Mouse (Mus musculus) bone marrow, adult 2 months (tissue): Measurements from ENCODE around the gene Ndufb7. TPM values are rescaled to one million over a fixed set of nuclear protein-coding genes. Genes with fewer than 3 reads are reported as not detected.

Source experiments
- H3K27ac ChIP-seq: fragments of 200-500 bp; 2 replicates; pipeline ENCODE4 v1.5.1; 2012; ENCODE audit warnings: low read depth, mild to moderate bottlenecking, control low read depth, inconsistent platforms, low read length; ENCODE audit not compliant: control insufficient read depth, poor library complexity, insufficient read depth
- H3K4me1 ChIP-seq: fragments of 200-500 bp; 2 replicates; pipeline ENCODE4 v1.6.1; 2011; ENCODE audit warnings: low read length; ENCODE audit not compliant: control insufficient read depth, insufficient read depth
- H3K4me3 ChIP-seq: fragments of 200-500 bp; replicated peaks from 2 replicates; pipeline ENCODE3; 2011; ENCODE audit warnings: mild to moderate bottlenecking, low read depth, low read length, control low read depth; ENCODE audit not compliant: control insufficient read depth
- CTCF ChIP-seq: fragments of 200-500 bp; IDR thresholded peaks from 2 replicates; pipeline ENCODE4 v1.5.1; 2011; ENCODE audit warnings: low read length, control low read depth; ENCODE audit not compliant: control insufficient read depth, insufficient read depth
- POLR2A ChIP-seq: fragments of 200-500 bp; IDR thresholded peaks from 2 replicates; pipeline ENCODE4 v1.6.1; 2011; ENCODE audit warnings: low read depth, mild to moderate bottlenecking, control low read depth, low read length, borderline replicate concordance; ENCODE audit not compliant: control insufficient read depth
- WGBS: fragments of 180-500 bp; shearing (Covaris S2); methylation state at CpG from one replicate; pipeline ENCODE4 v1.1.7; 2018; 5-methylcytosine and 5-hydroxymethylcytosine counted together
- polyA plus RNA-seq: library from polyadenylated mRNA; stranded (reverse); fragments of >200 nt; gene quantifications from 2 replicates; pipeline ENCODE4 v1.2.4, GENCODE M21; 2011; ENCODE audit warnings: low replicate concordance; ENCODE audit not compliant: missing spikeins, insufficient read depth, insufficient read length

Ndufb7 gene
- polyA plus RNA-seq, 1 experiment: 480 TPM

DNA sequence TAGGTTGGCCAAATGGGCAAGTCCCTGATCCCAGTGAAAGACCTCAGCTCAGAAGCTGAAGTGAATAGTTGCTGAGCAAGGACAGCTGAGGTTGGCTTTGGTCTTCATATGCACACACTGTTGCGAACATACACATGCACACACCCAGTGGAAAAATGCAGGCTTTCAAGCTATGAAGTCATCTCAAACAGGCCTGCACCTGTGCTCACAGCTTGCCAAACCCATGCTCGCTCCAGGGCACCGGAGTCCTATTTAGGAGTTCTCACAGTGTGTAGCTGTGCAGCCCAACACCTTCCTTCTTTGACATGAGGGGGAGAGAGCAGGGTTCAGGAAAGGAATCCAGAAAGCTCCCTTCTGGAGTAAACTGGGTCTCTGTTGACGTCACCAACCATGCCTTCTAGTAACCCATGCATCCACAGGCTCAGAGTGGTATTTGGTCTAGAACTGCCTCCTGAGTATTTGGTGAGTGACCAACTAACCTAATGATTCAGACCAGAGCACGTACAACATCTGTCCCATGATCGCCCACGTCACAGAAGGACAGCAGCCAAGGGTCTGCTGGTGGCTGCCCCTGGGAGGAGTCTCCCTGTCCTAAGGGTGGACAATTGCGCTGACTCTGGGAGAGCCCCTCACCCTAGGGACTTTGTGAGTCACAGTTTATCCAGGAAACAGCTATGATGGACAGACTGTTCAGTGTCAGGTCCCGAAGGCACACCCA, 53.3 kb downstream of the Ndufb7 start:
- TF ChIP-seq CTCF (no peak), POLR2A (no peak)
- H3K4me1 ChIP-seq: no peaks in the 10 kb centered on the region; the same call in 1 of the 2 replicates
- 89% methylated on average over 9 of the region's 9 CpGs for WGBS
- no peak overlapping the region for H3K27ac ChIP-seq
- no peak overlapping the region for H3K4me3 ChIP-seq

Other genes starting within 250 kb of the Ndufb7 start
- 2.9 and 4.3 TPM in 2 replicates for gene Elmod2, start 234.2 kb upstream of the Ndufb7 start, polyA plus RNA-seq
- gene Mgat4d, start 218.2 kb upstream of the Ndufb7 start, polyA plus RNA-seq: not detected in 2 replicates
- gene Clgn, start 176.8 kb upstream of the Ndufb7 start, polyA plus RNA-seq: 1.1 and 2.6 TPM in 2 replicates
- 34.0 and 51.9 TPM in 2 replicates for gene Scoc, start 108.3 kb upstream of the Ndufb7 start, polyA plus RNA-seq
- gene Olfr370, start 30.9 kb upstream of the Ndufb7 start, polyA plus RNA-seq: not detected in 2 replicates
- gene Tecr, start 41.3 kb downstream of the Ndufb7 start, polyA plus RNA-seq: 136 and 233 TPM in 2 replicates
- 23.8 and 23.9 TPM in 2 replicates for gene Dnajb1, start 41.5 kb downstream of the Ndufb7 start, polyA plus RNA-seq
- gene Gipc1, start 86.0 kb downstream of the Ndufb7 start, polyA plus RNA-seq: 14.8 and 17.3 TPM in 2 replicates
- gene Ptger1, start 100.0 kb downstream of the Ndufb7 start, polyA plus RNA-seq: 0.41 and 0.57 TPM in 2 replicates
- 44.4 and 94.3 TPM in 2 replicates for gene Pkn1, start 132.5 kb downstream of the Ndufb7 start, polyA plus RNA-seq
- 74.2 and 81.0 TPM in 2 replicates for gene Ddx39, start 148.5 kb downstream of the Ndufb7 start, polyA plus RNA-seq
- gene Adgre5, start 174.7 kb downstream of the Ndufb7 start, polyA plus RNA-seq: 25.3 and 79.2 TPM in 2 replicates